Mouse (Mus musculus) NIH3T3 (cell line): ENCODE measurements around the gene Abcf1.
"Not testable (repeated sequence)": the region's sequence is repeated elsewhere in the genome, so short reads cannot be mapped to it uniquely, and the experiment has no call there.

ENCODE experiments used
- DNase-seq: peaks from one replicate; pipeline ENCODE4 v3.0.0-alpha.2; 2012; ENCODE audit warnings: low read depth

Gene Abcf1

GRCm38 (mm10) chr17:35979401-35980362 is 10.1 kb upstream of the Abcf1 start, which contains the start of the genes Gnl1 and Prr3:
Gene Gnl1 (plus strand): TSS chr17:35979851.
Gene Prr3 (minus strand): TSS chr17:35980236.
- peak; percentile 89 for DNase-seq

GRCm38 (mm10) chr17:35978811-35979400 is 9.3 kb upstream of the Abcf1 start:
- DNase-seq, result no peak

GRCm38 (mm10) chr17:35972131-35972530 is 2.6 kb upstream of the Abcf1 start:
- no peak for DNase-seq

GRCm38 (mm10) chr17:35967621-35968020 is 1.9 kb downstream of the Abcf1 start:
- DNase-seq, result no peak

GRCm38 (mm10) chr17:35963279-35963678 is 6.3 kb downstream of the Abcf1 start:
- DNase-seq, result peak; percentile 75

- no peak for DNase-seq
These were observed 10.9 kb downstream of the Abcf1 start for GRCm38 (mm10) chr17:35958533-35959223.

- no peak for DNase-seq
These were observed 14.9 kb downstream of the Abcf1 start for GRCm38 (mm10) chr17:35954665-35955064.

GRCm38 (mm10) chr17:35952559-35952958 is 17.0 kb downstream of the Abcf1 start:
- not testable (repeated sequence) for DNase-seq

GRCm38 (mm10) chr17:35950946-35951345 is 18.6 kb downstream of the Abcf1 start:
- DNase-seq, result not testable (repeated sequence)

GRCm38 (mm10) chr17:35939941-35940340 is 29.6 kb downstream of the Abcf1 start:
- peak; percentile 56 for DNase-seq

- no peak for DNase-seq
These were observed 30.5 kb downstream of the Abcf1 start for GRCm38 (mm10) chr17:35939108-35939507.

GRCm38 (mm10) chr17:35937700-35938348 is 31.7 kb downstream of the Abcf1 start:
- DNase-seq, result peak; percentile 83

- not testable (repeated sequence) for DNase-seq
These were observed 33.8 kb downstream of the Abcf1 start for GRCm38 (mm10) chr17:35935763-35936162.

- DNase-seq, result no peak
These were observed 37.0 kb downstream of the Abcf1 start for GRCm38 (mm10) chr17:35932608-35933007.

GRCm38 (mm10) chr17:35930627-35931026 is 38.9 kb downstream of the Abcf1 start:
- DNase-seq, result no peak

GRCm38 (mm10) chr17:35929534-35929933 is 40.0 kb downstream of the Abcf1 start:
- DNase-seq, result no peak

- no peak for DNase-seq
These were observed 42.1 kb downstream of the Abcf1 start for GRCm38 (mm10) chr17:35927471-35927870.

GRCm38 (mm10) chr17:35923281-35923680 is 46.3 kb downstream of the Abcf1 start:
- no peak for DNase-seq

- peak; percentile 43 for DNase-seq
These were observed 47.0 kb downstream of the Abcf1 start for GRCm38 (mm10) chr17:35922566-35922965.

GRCm38 (mm10) chr17:35921710-35922109 is 47.9 kb downstream of the Abcf1 start:
- no peak for DNase-seq

- peak; percentile 70 for DNase-seq
These were observed 48.5 kb downstream of the Abcf1 start for GRCm38 (mm10) chr17:35920862-35921562.
